Mouse (Mus musculus) right cerebral cortex, postnatal 25 days (tissue): Measurements from ENCODE around the gene Cntnap2.

Experiments used
- DNase-seq: peaks from one replicate; pipeline ENCODE4 v3.0.0; 2022

Cntnap2 gene

DNA sequence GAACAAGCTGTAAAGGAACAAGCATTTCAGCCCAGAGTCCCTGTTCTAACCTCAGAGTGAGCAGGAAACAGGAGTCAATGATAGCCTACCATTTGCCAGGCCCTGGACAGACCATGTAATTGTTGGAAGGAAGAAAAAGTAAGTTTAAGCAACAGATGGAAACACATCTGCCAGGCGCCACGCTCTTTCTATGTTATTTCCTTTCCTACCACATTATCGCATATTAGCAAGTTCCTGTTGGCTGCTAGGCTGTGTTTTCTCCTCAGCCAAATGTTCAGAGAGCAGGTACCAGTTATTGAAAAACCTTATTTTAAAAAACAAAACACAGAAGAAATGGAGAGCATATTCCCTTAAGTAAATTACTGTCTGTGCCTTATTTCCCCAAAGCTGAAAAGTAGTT lies 1646.8 kb downstream of the Cntnap2 start:
- DNase-seq: peak; percentile 22

DNA sequence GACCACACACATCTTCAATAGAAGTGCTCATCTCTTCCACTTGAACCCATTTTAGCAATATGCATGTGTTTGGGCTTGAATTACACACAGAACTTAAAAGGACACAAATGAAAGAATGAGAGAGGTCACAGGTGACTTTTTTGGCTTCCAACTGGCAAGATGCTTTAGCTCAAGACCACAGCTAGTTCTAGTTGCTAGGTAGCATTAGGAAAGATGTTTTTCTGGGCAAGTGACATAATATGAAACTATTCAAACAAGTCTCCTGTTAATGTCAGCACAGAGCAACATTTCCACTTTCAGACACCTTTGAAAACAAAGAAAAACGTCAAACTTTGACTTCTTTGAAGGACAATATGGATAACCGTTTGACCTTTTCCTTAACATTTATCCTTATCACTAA lies 1657.4 kb downstream of the Cntnap2 start:
- no peak for DNase-seq

- DNase-seq: no peak
These were observed 1674.6 kb downstream of the Cntnap2 start for GRCm38 (mm10) chr6:46733794-46734193.

DNA sequence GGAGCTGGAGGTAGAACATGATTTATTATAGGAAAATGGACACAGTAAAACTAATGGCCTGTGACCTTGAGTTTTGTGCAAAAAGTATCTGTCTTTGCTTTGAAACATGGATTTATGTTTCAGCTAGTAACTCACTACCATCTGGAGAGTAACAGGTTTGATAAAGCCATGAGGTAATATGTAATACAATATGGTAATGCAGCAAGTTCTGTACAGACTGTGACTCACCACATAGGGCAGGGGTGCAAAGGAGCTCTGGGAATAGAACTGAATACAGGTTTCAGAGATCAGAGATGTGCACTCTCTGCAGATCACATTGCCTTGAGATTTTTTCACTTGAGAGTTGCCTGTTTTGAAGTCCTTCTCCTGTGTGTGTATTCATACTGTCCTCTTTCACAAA lies 1689.3 kb downstream of the Cntnap2 start:
- no peak for DNase-seq

- no peak for DNase-seq
These were observed 1704.3 kb downstream of the Cntnap2 start for GRCm38 (mm10) chr6:46763481-46763880.

DNA sequence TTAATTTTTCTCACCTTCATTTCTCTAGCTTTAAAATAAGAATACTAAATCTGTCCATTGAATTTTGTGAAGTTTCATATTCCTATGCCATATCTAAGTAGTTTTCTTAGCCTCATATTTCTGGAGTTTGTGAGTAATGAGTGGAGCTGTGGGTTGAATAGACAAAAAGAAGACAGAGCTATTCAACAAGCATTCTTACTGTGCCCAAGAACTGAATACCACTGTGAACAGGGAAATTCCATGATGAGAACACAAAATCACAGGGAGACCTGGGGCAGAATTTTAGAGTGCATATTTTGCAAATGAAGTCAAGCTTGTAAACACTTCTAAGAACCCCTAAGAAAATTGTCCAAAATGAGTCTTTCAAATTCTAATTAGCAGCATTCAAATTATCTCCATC lies 1715.4 kb downstream of the Cntnap2 start:
- DNase-seq: no peak

GRCm38 (mm10) chr6:46802264-46803110 lies 1743.3 kb downstream of the Cntnap2 start:
- DNase-seq: peak; percentile 26

DNA sequence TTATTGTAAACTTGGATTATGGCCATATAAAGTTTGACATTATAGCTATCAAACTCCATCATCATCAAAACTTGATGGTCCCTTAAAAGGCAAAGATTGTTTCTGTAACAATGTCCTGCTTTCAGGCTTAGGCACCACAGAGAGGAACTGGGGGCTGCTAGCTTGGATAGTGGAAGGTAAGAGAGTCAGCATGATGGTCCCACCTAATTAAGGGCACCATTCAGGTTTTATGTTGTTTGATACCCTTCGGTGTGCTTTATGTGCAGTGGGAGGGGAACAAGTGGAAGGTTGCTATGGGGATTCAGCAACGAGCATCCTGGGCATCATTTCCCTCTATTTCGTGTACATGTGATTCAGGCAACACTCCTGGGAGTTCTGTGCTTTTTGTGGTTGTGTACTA lies 1797.5 kb downstream of the Cntnap2 start:
- no peak for DNase-seq

DNA sequence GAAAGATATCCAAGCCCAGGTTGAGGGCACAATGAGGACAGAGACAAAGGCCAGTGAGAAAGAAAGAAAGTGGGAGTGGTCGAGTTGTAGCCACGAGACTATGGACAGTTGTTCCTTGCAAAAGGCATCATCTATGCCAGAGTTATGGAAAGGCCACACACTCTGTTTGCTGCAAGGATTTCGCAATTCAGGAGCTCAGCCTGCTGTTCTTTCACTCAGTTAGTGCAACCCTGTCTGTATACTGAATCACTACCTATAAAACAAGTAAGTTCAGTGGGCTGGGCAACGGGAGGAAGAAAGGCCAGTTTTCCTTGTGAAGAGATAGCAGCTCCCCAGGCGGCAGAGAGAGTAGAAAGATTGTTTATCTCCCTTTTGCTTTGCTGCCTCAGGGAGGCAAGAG lies 1801.9 kb downstream of the Cntnap2 start:
- DNase-seq: no peak

DNA sequence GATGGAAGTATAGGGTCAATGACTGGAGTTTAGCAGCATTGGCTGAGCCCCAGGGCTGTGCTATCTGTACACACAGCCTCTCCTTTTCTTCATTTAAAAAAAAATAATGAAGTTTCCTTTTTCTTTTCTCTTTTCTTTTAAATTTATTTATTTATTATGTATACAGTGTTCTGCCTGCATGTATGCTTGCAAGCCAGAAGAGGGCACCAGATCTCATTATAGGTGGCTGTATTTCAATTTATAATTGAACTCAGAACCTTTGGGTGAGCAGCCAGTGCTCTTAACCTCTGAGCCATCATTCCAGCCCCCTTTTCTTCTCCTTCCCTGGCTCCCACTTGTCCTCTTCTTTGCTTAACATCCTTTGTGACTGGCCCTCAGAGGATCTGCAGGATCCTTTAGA lies 1807.2 kb downstream of the Cntnap2 start:
- no peak for DNase-seq

GRCm38 (mm10) chr6:46886230-46886629 lies 1827.1 kb downstream of the Cntnap2 start:
- no peak for DNase-seq

GRCm38 (mm10) chr6:46909167-46909566 lies 1850.0 kb downstream of the Cntnap2 start:
- DNase-seq: no peak

GRCm38 (mm10) chr6:46918701-46919274 lies 1859.6 kb downstream of the Cntnap2 start:
- no peak for DNase-seq

GRCm38 (mm10) chr6:46919973-46920372 lies 1860.8 kb downstream of the Cntnap2 start:
- DNase-seq: no peak

DNA sequence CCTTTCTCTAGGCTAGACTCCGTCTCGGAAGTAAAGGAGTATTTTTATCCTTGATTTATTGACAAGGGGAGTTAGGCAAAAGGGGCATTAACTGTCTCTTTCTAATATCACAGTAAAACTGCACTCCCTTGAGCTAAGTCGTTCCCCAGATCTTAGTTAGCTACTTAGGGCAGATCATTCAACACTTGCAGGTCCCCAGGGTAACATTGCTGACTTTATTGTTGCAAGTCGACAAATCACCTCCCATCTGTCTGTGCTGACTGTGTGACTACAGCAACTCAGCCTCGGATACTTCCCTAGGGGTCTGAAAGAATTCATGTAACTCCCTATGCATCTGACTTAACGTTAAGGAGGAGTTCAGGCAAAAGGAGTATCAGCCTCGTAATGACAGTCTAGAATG lies 1865.6 kb downstream of the Cntnap2 start:
- no peak for DNase-seq

DNA sequence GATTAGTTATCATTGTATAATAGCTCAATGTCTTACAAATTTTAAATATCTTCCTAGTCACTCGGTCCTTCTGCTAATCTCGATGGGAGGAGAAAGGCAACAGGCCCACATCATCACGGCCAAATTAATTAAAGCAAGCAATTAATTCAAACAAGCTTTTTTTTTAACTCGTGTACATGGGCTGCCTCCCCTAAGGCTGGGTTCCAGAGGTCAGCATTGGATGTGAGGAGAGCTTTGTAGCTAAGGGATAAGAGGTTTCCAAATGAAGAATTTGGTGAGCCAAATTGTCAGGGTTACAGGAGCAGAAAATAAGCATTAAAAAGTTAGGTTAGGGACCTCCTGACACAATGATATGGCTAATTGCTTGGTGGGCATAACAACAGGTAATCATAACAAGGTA lies 1886.5 kb downstream of the Cntnap2 start:
- DNase-seq: no peak

GRCm38 (mm10) chr6:46961022-46961686 lies 1902.0 kb downstream of the Cntnap2 start:
- DNase-seq: peak; percentile 73

DNA sequence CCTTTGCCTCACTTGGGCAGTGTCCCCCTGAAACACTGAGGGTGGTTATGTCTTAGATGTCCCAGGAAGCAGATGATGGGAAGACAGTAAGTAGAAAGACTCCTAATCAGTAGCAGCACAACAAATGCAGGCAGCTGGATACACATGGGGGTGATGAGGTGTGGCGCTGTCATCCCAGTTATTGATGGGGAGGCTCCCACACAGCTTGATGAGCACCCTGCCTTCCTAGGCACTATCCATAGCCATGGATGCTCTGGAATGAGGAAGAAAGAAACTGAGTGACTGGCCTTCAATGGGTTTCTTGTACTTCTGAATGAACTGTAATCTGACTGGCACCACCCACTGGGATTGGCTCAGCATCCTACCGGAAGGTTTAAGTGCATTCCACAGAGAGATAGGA lies 1904.1 kb downstream of the Cntnap2 start:
- DNase-seq: no peak

DNA sequence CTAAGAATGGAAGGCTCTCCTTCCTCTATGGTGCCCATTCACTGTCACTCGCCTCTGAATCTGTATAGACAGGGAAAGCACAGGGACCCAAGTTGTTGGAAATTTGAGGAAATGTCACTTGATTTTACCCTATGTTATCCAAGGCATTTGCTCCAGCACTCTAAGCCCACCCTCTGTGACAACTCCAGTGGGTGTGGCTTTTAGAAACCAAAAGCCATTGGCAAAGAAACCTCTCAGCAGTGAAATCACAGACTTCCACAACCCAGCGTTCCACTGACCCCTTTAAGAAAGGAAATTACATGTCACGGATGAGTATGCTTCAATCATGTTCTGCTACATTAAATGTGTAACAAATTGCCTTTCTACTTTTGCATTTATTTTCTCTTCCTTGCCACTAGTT lies 1904.5 kb downstream of the Cntnap2 start:
- DNase-seq: no peak

GRCm38 (mm10) chr6:46972640-46973039 lies 1913.5 kb downstream of the Cntnap2 start:
- no peak for DNase-seq

DNA sequence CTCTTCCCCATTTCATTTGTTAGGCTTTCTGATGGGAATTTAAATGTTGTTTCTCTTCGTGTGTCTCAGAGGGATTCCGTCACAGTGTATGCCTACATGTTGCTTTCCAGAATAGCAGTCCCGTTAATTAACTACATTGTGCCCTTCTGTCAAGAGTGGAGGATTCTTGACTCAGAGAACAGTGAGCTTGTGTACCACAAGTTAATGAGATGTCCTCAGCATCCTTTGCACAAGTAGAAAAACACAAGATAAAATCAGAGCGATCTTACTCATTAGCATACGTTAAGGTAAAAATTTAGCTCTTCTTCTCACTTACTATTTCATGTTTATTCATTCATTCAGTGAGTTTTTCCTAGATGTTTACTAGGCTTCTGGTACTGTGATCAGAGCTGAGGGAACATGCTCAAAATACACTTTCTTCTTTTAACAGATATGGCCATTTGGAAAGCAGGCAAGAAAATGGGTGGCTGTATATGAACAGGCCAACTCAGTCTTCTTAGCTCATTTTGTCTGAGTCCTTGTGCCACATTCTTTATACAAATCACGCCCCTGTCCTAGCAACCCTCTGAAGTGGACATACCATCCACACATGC lies 1936.9 kb downstream of the Cntnap2 start:
- DNase-seq: no peak

DNA sequence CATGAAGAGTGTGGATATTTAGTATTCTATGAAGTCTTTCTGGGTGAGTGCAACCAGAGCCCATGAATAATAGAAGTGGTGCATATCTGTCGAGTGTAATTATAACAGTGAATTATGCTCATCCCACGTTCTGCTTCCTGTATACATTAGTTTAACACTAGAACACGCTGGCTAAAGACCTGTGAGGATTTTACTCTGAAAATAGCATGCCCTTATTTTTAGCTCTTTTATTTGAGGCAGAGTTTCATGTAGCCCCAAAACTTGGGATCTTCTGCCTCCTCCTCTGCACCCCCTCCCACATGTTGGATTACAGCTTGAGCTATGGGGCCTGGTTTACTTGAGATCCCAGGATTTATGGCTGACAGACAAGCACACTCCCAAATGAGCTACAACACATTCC lies 1945.3 kb downstream of the Cntnap2 start:
- no peak for DNase-seq

DNA sequence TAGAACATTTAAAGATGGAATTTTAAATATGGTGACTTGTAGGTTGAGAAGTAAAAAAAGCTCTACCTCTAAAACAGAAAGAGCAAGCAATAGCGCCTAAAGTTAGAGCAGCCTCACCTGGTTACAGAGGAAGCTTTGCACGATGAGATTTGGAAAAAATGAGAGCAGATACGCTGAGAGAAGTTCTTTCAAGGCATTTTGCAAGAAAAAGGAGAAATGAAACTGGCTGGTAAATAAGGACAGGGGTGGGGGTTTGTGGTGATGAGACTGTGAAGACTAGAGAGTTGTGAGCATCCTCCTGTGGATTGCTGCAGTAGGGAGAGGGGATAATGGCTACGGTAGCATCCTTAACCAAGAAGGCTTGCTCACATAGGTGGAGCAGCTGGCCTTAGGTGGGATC lies 1953.8 kb downstream of the Cntnap2 start:
- no peak for DNase-seq

DNA sequence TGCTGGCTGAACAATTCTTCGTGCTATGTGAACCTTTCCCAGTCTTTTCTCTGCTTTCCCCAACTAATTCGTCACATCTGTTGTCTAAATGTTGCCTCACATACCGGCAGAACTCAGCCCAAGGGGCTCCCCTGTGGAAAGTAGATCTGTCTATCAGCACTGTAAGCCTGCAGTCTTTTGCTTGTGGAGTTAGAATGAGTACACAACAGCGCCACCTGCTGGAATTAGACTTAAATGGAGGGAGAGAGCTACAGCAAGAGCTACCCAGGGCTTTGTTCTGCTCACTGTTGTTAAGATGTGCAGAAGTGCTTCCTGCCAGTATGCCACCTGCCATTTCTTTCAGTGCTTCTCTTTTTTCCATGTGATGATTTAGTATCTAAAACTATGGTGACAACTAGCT lies 1954.4 kb downstream of the Cntnap2 start:
- DNase-seq: peak; percentile 74
